Mouse (Mus musculus) cerebellum, postnatal 4 days (tissue): ENCODE measurements at regions not wholly inside any gene's neighbourhood (a gene's known extent, or its start where the extent isn't known, plus 50 kb on each side); places are given as distances from the start of the nearest gene placed in this dataset.

ENCODE experiments used
- DNase-seq, 2 experiments: peaks; one replicate each; pipeline ENCODE4 v3.0.0; 2022; ENCODE audit warnings: low spot score in 2 of 2, mixed read lengths in 1 of 2

DNA sequence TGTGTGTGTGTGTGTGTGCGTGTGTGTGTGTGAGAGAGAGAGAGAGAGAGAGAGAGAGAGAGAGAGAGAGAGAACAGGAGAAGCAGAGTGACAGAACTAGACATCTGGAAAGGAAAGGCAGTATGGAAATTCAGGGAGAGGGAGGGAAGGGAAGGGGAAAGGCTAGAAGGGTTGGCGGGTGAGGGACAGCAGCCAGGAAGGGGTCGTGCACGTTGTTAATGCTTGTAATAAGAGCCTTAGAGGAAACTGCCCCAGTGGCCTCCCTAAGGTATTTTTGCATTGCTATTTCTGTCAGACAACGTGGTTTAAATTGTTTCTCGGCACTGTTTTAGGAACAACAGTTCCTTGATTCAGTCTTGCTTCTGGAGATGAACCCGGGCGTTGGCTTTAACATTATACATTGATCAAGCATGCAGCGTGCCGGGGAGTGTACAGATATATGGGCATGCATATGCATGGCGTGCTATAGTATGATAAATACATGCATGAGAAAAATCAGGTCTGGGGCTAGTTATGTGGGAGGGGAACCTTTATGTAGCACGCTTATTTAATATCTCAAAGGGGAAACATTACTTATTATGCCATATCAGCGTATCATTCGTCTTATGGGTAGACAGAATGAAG, 52.6 kb upstream of the Ptgfrn start:
- DNase-seq: no peak

DNA sequence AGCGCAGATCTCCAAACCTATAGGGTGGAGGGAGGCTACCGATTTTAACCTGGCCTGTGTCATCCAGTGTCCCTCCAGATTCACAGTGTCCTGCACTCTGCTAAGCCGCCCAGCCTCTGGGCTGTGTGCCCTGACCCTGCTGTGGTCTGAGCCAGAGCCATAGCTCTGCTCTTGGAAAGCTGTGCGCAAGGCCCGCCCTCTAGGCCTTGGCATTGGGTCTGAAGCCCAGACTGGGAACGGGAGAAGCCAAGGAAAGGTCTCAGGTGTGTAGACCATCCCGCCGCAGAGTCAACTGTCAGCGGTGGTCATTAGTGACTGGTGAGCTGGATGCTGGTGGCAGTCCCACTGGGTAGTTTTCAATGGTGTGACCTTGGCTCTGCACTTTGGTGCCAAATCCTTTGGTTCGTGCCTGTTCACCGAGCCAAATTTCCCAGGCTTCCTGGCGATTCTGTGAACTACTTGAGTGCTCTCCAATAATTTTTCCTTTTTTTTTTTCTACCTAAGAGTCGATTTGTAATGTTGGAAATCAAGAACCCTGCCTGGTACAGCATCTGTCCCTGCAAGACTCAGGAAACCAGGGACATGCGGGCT, 52.0 kb upstream of the Ptgfrn start:
- peak; percentile 43 to 82 for DNase-seq

GRCm38 (mm10) chr3:101161421-101161940, 51.4 kb upstream of the Ptgfrn start:
- DNase-seq: no peak
